17 mouse cellular contexts compared by ENCODE assay signal in genomic region chr17:12131171-12131570, GRCm38 (mm10). TPM values are rescaled to one million over a fixed set of nuclear protein-coding genes. Genes with fewer than 3 reads are reported as not detected.
DNase-seq lines count a peak whose midpoint lies in the region; ATAC-seq and TF ChIP-seq lines count a peak whose summit lies in the region.
"Had no signal": no experiment of that assay in that cellular context is flagged by ENCODE, and none has a peak within 500 bp of the region (broad histone marks: within the 10 kb centered on the region; RNA-seq: fewer than 3 reads in every experiment).

No protein-coding gene starts in this region.

- H3K4me3 ChIP-seq in gastrocnemius, adult 2 months: no peak overlapping the region
- no peak overlapping the region for H3K4me3 ChIP-seq in liver, adult 2 months (ENCODE audit: insufficient read depth, low read depth, low read length)
- H3K4me3 ChIP-seq in liver, embryonic 11.5 days (ENCODE audit: low read depth, low read length): no peak overlapping the region
- no peak overlapping the region for H3K4me3 ChIP-seq in lung, embryonic 16.5 days (ENCODE audit: low read length)
- H3K4me3 ChIP-seq: forebrain, embryonic 12.5 days; heart, embryonic 13.5 days; limb, embryonic 13.5 days; midbrain, embryonic 12.5 days; neural tube, embryonic 13.5 days had no signal

- no peak for TF ChIP-seq POLR2A in liver, adult 2 months (IDR thresholded peaks at IDR 0.05; ENCODE audit: extremely low read depth, insufficient read depth, low read length)

- H3K79me2 ChIP-seq in liver, adult 2 months (ENCODE audit: control insufficient read depth, insufficient read depth, low read length): no peaks in the 10 kb centered on the region

- no peaks in the 10 kb centered on the region for H3K9me3 ChIP-seq in liver, embryonic 11.5 days (ENCODE audit: control insufficient read depth, low read length)
- H3K9me3 ChIP-seq in lung, embryonic 16.5 days (ENCODE audit: control insufficient read depth, low read length): no peaks in the 10 kb centered on the region
- H3K9me3 ChIP-seq: forebrain, embryonic 12.5 days; heart, embryonic 13.5 days; limb, embryonic 13.5 days; midbrain, embryonic 12.5 days; neural tube, embryonic 13.5 days had no signal

- DNase-seq in gastrocnemius, adult 2 months: peak; percentile 22
- no peak for DNase-seq in gastrocnemius, adult 8-10 months (ENCODE audit: low spot score in 2 of 2)
- peak; percentile 8 for DNase-seq in liver, adult 2 months (ENCODE audit: extremely low read depth, low read depth, low spot score)
- DNase-seq in liver, embryonic 11.5 days (ENCODE audit: low spot score): no peak
- peak; percentile 69 for DNase-seq in lung, postnatal 25 days (ENCODE audit: low spot score)
- no peak for DNase-seq in right cerebral cortex, adult 2 months (ENCODE audit: low spot score in 2 of 2)
- DNase-seq: heart, postnatal 4 days; kidney, adult 18-20 months; right cerebral cortex, postnatal 25 days; thymus, postnatal 36 days had no signal

- ATAC-seq in liver, embryonic 11.5 days (replicated peaks; ENCODE audit: low FRiP score): no peak
- ATAC-seq in lung, embryonic 16.5 days (ENCODE audit: low read depth): peak; percentile 48; the same call in 1 of the 2 replicates
- ATAC-seq: hindbrain, postnatal 0 days had no signal

- no peaks in the 10 kb centered on the region for H3K4me1 ChIP-seq in liver, adult 2 months (ENCODE audit: control insufficient read depth, insufficient read depth, low read length)
- H3K4me1 ChIP-seq in liver, embryonic 11.5 days (replicated peaks; ENCODE audit: control insufficient read depth, insufficient read depth, low read length): no peaks in the 10 kb centered on the region; the same call in 1 of the 2 replicates
- H3K4me1 ChIP-seq in lung, embryonic 16.5 days (replicated peaks; ENCODE audit: control insufficient read depth, insufficient read depth, low read length): no peaks in the 10 kb centered on the region
- H3K4me1 ChIP-seq: midbrain, embryonic 12.5 days; neural tube, embryonic 13.5 days had no signal

- no peaks in the 10 kb centered on the region for H3K36me3 ChIP-seq in liver, adult 2 months (ENCODE audit: control insufficient read depth, insufficient read depth, low read length)
- H3K36me3 ChIP-seq in liver, embryonic 11.5 days (ENCODE audit: control insufficient read depth, insufficient read depth, low read length): no peaks in the 10 kb centered on the region; the same call in 1 of the 2 replicates
- peaks cover 2% of the 10 kb centered on the region; the same call in 1 of the 2 replicates for H3K36me3 ChIP-seq in lung, embryonic 16.5 days (ENCODE audit: control insufficient read depth, insufficient read depth, low read length)

- intact Hi-C loops in gastrocnemius, adult 2 months (cut with DNase I): no loop called here

- WGBS in liver, adult 2 months: 71% methylated on average over 5 of the region's 5 CpGs
- WGBS in liver, embryonic 11.5 days: 90% methylated on average over 5 of the region's 5 CpGs
- WGBS in lung, embryonic 16.5 days: 65% methylated on average over 5 of the region's 5 CpGs

- no peak overlapping the region for H3K27ac ChIP-seq in gastrocnemius, adult 2 months
- H3K27ac ChIP-seq in liver, adult 2 months (replicated peaks; ENCODE audit: insufficient read depth, low read depth, low read length): no peak overlapping the region
- H3K27ac ChIP-seq in liver, embryonic 11.5 days (ENCODE audit: low read depth, low read length): no peak overlapping the region
- H3K27ac ChIP-seq in lung, embryonic 16.5 days (ENCODE audit: low read length): no peak overlapping the region
- H3K27ac ChIP-seq: forebrain, embryonic 12.5 days; heart, embryonic 13.5 days; hindbrain, postnatal 0 days; limb, embryonic 13.5 days; midbrain, embryonic 12.5 days; neural tube, embryonic 13.5 days had no signal

- no peak overlapping the region for H3K9ac ChIP-seq in liver, adult 2 months (ENCODE audit: low read depth, low read length)
- H3K9ac ChIP-seq in liver, embryonic 11.5 days (ENCODE audit: low read depth, low read length): no peak overlapping the region
- no peak overlapping the region for H3K9ac ChIP-seq in lung, embryonic 16.5 days (ENCODE audit: low read length)
- H3K9ac ChIP-seq: forebrain, embryonic 12.5 days; heart, embryonic 13.5 days; limb, embryonic 13.5 days; midbrain, embryonic 12.5 days; neural tube, embryonic 13.5 days had no signal

- H3K4me2 ChIP-seq in liver, embryonic 11.5 days: no peak overlapping the region
- H3K4me2 ChIP-seq in lung, embryonic 16.5 days (ENCODE audit: low read depth, low read length): no peak overlapping the region
- H3K4me2 ChIP-seq: forebrain, embryonic 12.5 days; heart, embryonic 13.5 days; limb, embryonic 13.5 days; midbrain, embryonic 12.5 days; neural tube, embryonic 13.5 days had no signal

- no peak for TF ChIP-seq CTCF in gastrocnemius, adult 2 months (IDR thresholded peaks at IDR 0.05)
- TF ChIP-seq CTCF in liver, adult 2 months (IDR thresholded peaks at IDR 0.05; ENCODE audit: low read depth, low read length): no peak

- no peaks in the 10 kb centered on the region; the same call in 1 of the 2 replicates for H3K27me3 ChIP-seq in liver, adult 2 months (ENCODE audit: control insufficient read depth, insufficient read depth, low read length)
- H3K27me3 ChIP-seq in liver, embryonic 11.5 days (replicated peaks; ENCODE audit: control insufficient read depth, insufficient read depth, low read length): no peaks in the 10 kb centered on the region
- H3K27me3 ChIP-seq in lung, embryonic 16.5 days (ENCODE audit: control insufficient read depth, insufficient read depth, low read depth, low read length): no peaks in the 10 kb centered on the region
- H3K27me3 ChIP-seq: forebrain, embryonic 12.5 days; heart, embryonic 13.5 days; limb, embryonic 13.5 days; midbrain, embryonic 12.5 days; neural tube, embryonic 13.5 days had no signal

RNA-seq across cellular contexts. Expression of gene Agpat4, which starts 12.7 kb away (rescaled TPM):
- total RNA-seq in gastrocnemius, adult 2 months (2021): 1 to 10 TPM; 2.0 to 3.0 TPM
- total RNA-seq in gastrocnemius, adult 8-10 months (2022): 1 to 10 TPM; 1.5 to 1.9 (median 1.8) TPM
- total RNA-seq in liver, adult 2 months (2014; rRNA removed): 1.0 and 1.2 TPM in 2 replicates
- polyA plus RNA-seq in liver, adult 2 months (2012; rRNA removed): 0.60 and 1.0 TPM in 2 replicates
- polyA plus RNA-seq in liver, embryonic 11.5 days (2014; fragmentation: Nextera tagmentation; extraction: Ambion mirVana): 28.6 and 30.4 TPM in 2 replicates
- polyA plus RNA-seq in lung, embryonic 16.5 days (2015; fragmentation: Nextera tagmentation; extraction: Ambion mirVana): 39.6 and 42.1 TPM in 2 replicates

Comparison
In these comparisons a context has a peak if more than half of its experiments do, and no peak if none do; other contexts are left out.
1. DNase-seq: peak in gastrocnemius, adult 2 months (single experiment), liver, adult 2 months (single experiment) and lung, postnatal 25 days (single experiment); none in gastrocnemius, adult 8-10 months (0 of 2), liver, embryonic 11.5 days (single experiment) and right cerebral cortex, adult 2 months (0 of 2).